Mouse (Mus musculus) thymus, adult 2 months (tissue): ENCODE measurements at regions not wholly inside any gene's neighbourhood (a gene's known extent, or its start where the extent isn't known, plus 50 kb on each side); places are given as distances from the start of the nearest gene placed in this dataset.

Source experiments
- DNase-seq: peaks from one replicate; pipeline ENCODE4 v3.0.0; 2021
- H3K27ac ChIP-seq: fragments of 200-500 bp; 2 replicates; pipeline ENCODE4 v1.5.1; 2012; ENCODE audit warnings: low read length, control low read depth; ENCODE audit not compliant: control insufficient read depth, insufficient read depth
- H3K27me3 ChIP-seq: fragments of 200-500 bp; 2 replicates; pipeline ENCODE4 v1.6.1; 2012; ENCODE audit warnings: mild to moderate bottlenecking, low read length, moderate library complexity, mixed read lengths; ENCODE audit not compliant: control insufficient read depth, insufficient read depth
- H3K36me3 ChIP-seq: fragments of 200-500 bp; 2 replicates; pipeline ENCODE4 v1.6.1; 2012; ENCODE audit warnings: mild to moderate bottlenecking, low read length, moderate library complexity; ENCODE audit not compliant: control insufficient read depth, insufficient read depth
- H3K4me1 ChIP-seq: fragments of 200-500 bp; replicated peaks from 2 replicates; pipeline ENCODE4 v1.6.1; 2012; ENCODE audit warnings: low read length; ENCODE audit not compliant: control insufficient read depth, insufficient read depth
- H3K4me3 ChIP-seq: fragments of 200-500 bp; 2 replicates; pipeline ENCODE4 v1.5.1; 2012; ENCODE audit warnings: mild to moderate bottlenecking, low read length, control low read depth, moderate library complexity; ENCODE audit not compliant: control insufficient read depth, insufficient read depth
- CTCF ChIP-seq: fragments of 200-500 bp; IDR thresholded peaks from 2 replicates; pipeline ENCODE4 v1.5.1; 2012; ENCODE audit warnings: mild to moderate bottlenecking, control low read depth, low read length, moderate library complexity, borderline replicate concordance; ENCODE audit not compliant: control insufficient read depth, poor library complexity, insufficient read depth; ENCODE audit errors: extremely low read depth
- POLR2A ChIP-seq: fragments of 200-500 bp; IDR thresholded peaks from 2 replicates; pipeline ENCODE4 v1.6.1; 2012; ENCODE audit warnings: mild to moderate bottlenecking, low read length, control low read depth, moderate library complexity; ENCODE audit not compliant: control insufficient read depth, poor library complexity, insufficient read depth; ENCODE audit errors: extremely low read depth
- WGBS: fragments of 180-500 bp; shearing (Covaris S2); methylation state at CpG from one replicate; pipeline ENCODE4 v1.1.7; 2018; 5-methylcytosine and 5-hydroxymethylcytosine counted together

DNA sequence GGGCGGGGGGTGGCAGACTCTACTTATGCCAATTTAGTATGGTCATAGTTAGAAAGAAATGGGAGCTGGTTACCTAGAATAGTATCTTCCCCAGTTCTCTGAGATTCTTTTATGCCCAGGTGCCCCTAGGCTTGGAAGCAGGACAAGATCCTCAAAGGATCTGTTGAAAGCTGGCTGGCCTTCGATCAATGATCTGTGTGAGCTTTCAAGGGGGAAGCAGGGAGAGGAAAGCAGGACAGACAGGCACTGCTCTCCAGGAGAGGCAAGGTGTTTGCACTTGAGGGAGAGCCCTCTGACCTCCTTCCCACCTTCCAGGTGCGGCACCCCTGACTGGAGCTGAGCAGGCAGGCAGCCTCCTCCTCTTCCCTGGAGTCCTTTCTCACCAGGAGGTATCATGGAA, 91.3 kb upstream of the Syt6 start:
- Histone ChIP-seq H3K4me3 (no peak overlapping the region), H3K36me3 (no peaks in the 10 kb centered on the region), H3K4me1 (no peaks in the 10 kb centered on the region), H3K27me3 (no peaks in the 10 kb centered on the region), H3K27ac (no peak overlapping the region)
- TF ChIP-seq CTCF, result no peak
- TF ChIP-seq POLR2A, result no peak
- DNase-seq, result no peak
- WGBS, result 95% methylated on average over 3 of the region's 3 CpGs

- H3K4me3 ChIP-seq, result no peak overlapping the region
- 79% methylated on average over 4 of the region's 4 CpGs for WGBS
- H3K4me1 ChIP-seq, result no peaks in the 10 kb centered on the region
- H3K27me3 ChIP-seq, result no peaks in the 10 kb centered on the region
- no peak for DNase-seq
- H3K36me3 ChIP-seq, result no peaks in the 10 kb centered on the region
- H3K27ac ChIP-seq, result no peak overlapping the region
- TF ChIP-seq POLR2A (no peak), CTCF (no peak)
Measured at GRCm38 (mm10) chr3:103489786-103490185, 85.2 kb upstream of the Syt6 start.

DNA sequence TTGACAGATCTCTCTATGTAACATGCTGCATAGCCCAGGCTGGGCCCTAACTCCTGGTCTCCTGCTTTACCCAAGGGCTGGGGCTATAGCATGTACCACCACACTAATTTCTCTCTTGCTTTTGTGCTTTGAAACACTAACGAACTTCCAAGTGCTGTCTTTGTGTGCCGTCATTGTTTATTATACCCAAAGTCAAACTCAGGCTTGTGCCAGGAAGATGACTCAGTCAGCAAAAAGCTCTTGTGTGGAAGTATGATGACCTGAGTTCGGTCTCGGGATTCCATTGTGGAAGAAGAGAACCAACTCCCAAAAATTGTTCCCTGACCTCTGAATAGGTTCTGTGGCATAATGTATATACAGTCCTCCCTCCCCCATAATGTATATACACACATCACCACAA, 84.1 kb upstream of the Syt6 start:
- Histone ChIP-seq H3K4me1 (no peaks in the 10 kb centered on the region), H3K27me3 (no peaks in the 10 kb centered on the region), H3K27ac (no peak overlapping the region), H3K36me3 (no peaks in the 10 kb centered on the region), H3K4me3 (no peak overlapping the region)
- no peak for DNase-seq
- WGBS, result 96% methylated on average over 4 of the region's 4 CpGs
- TF ChIP-seq POLR2A, result no peak

- no peak overlapping the region for H3K4me3 ChIP-seq
- H3K27ac ChIP-seq, result no peak overlapping the region
- H3K36me3 ChIP-seq, result no peaks in the 10 kb centered on the region
- no peaks in the 10 kb centered on the region for H3K27me3 ChIP-seq
- no peaks in the 10 kb centered on the region for H3K4me1 ChIP-seq
- DNase-seq, result peak; percentile 7
- WGBS, result 82% methylated on average over 3 of the region's 3 CpGs
- no peak for TF ChIP-seq POLR2A
- no peak for TF ChIP-seq CTCF
Measured at GRCm38 (mm10) chr3:103492211-103492610, 82.8 kb upstream of the Syt6 start.

GRCm38 (mm10) chr3:103493623-103494022, 81.4 kb upstream of the Syt6 start:
- no peaks in the 10 kb centered on the region for H3K4me1 ChIP-seq
- no peak overlapping the region for H3K4me3 ChIP-seq
- 98% methylated on average over 1 of the region's 1 CpGs for WGBS
- H3K27ac ChIP-seq, result no peak overlapping the region
- H3K36me3 ChIP-seq, result no peaks in the 10 kb centered on the region
- H3K27me3 ChIP-seq, result no peaks in the 10 kb centered on the region
- DNase-seq, result no peak
- TF ChIP-seq POLR2A, result no peak

GRCm38 (mm10) chr3:103494043-103494442, 81.0 kb upstream of the Syt6 start:
- no peak for DNase-seq
- Histone ChIP-seq H3K27ac (no peak overlapping the region), H3K36me3 (no peaks in the 10 kb centered on the region), H3K27me3 (no peaks in the 10 kb centered on the region), H3K4me1 (no peaks in the 10 kb centered on the region), H3K4me3 (no peak overlapping the region)
- no peak for TF ChIP-seq CTCF
- TF ChIP-seq POLR2A, result no peak
- WGBS, result 59% methylated on average over 3 of the region's 3 CpGs

GRCm38 (mm10) chr3:103496083-103496482, 78.9 kb upstream of the Syt6 start:
- DNase-seq, result no peak
- H3K4me1 ChIP-seq, result peaks cover 13% of the 10 kb centered on the region
- no peaks in the 10 kb centered on the region for H3K27me3 ChIP-seq
- no peak overlapping the region for H3K4me3 ChIP-seq
- no peaks in the 10 kb centered on the region for H3K36me3 ChIP-seq
- no peak overlapping the region for H3K27ac ChIP-seq
- TF ChIP-seq POLR2A, result no peak
- no peak for TF ChIP-seq CTCF
- WGBS, result 97% methylated on average over 6 of the region's 6 CpGs

- 97% methylated on average over 3 of the region's 3 CpGs for WGBS
- no peak for DNase-seq
- H3K27ac ChIP-seq, result no peak overlapping the region
- TF ChIP-seq POLR2A, result no peak
- no peak overlapping the region for H3K4me3 ChIP-seq
- H3K27me3 ChIP-seq, result no peaks in the 10 kb centered on the region
- no peaks in the 10 kb centered on the region for H3K36me3 ChIP-seq
- H3K4me1 ChIP-seq, result peaks cover 16% of the 10 kb centered on the region
Measured at GRCm38 (mm10) chr3:103496683-103497082, 78.3 kb upstream of the Syt6 start.
